Mouse (Mus musculus): ENCODE measurements around the gene Pkdcc.

- TF ChIP-seq CTCF (IDR thresholded peaks at IDR 0.05; ENCODE audit: low read depth) (no peak), EP300 (IDR thresholded peaks at IDR 0.05; ENCODE audit: low read depth) (no peak)
These were observed 595 bp downstream of the Pkdcc start for GRCm38 (mm10) chr17:83215529-83216244.

Data from heart, postnatal 0 days (tissue).